Mouse (Mus musculus) CH12.LX (cell line): ENCODE data around the gene 4930564D02Rik. TPM values are rescaled to one million over a fixed set of nuclear protein-coding genes. Genes with fewer than 3 reads are reported as not detected.
A peak's percentile ranks its signal among the peaks of the same experiment; 100 is the strongest.

Experiments
- DNase-seq: peaks from one replicate; pipeline ENCODE4 v3.0.0-alpha.2; 2013; ENCODE audit errors: extremely low read depth
- H3K27ac ChIP-seq: 2 replicates; pipeline ENCODE4 v1.5.1; 2012; ENCODE audit warnings: low read depth, mild to moderate bottlenecking, control low read depth, moderate library complexity; ENCODE audit not compliant: insufficient read depth
- H3K27me3 ChIP-seq: replicated peaks from 2 replicates; pipeline ENCODE3; 2012; ENCODE audit warnings: inconsistent platforms
- H3K36me3 ChIP-seq, 2 experiments: replicated peaks in 1 of 2; 2 replicates each; pipeline versions ENCODE3 to v1.6.1; 2012; ENCODE audit warnings: inconsistent platforms in 1 of 2, low read length in 1 of 2, mild to moderate bottlenecking in 1 of 2, mixed read lengths in 1 of 2, moderate library complexity in 1 of 2; ENCODE audit not compliant: control insufficient read depth in 1 of 2, insufficient read depth in 1 of 2
- H3K4me1 ChIP-seq, 2 experiments: 2 replicates each; pipeline ENCODE4 v1.6.1; 2012; ENCODE audit warnings: inconsistent platforms in 1 of 2, moderate library complexity in 1 of 2; ENCODE audit not compliant: insufficient read depth in 2 of 2, control insufficient read depth in 1 of 2
- H3K4me2 ChIP-seq: 2 replicates; pipeline ENCODE4 v1.6.1; 2012; ENCODE audit warnings: low read depth, mild to moderate bottlenecking, control low read depth; ENCODE audit not compliant: poor library complexity, insufficient read depth, severe bottlenecking
- H3K4me3 ChIP-seq, 3 experiments: fragments of 150-350 bp in 1 of 3; sonication (generic) in 1 of 3; replicated peaks in 1 of 3; 2 replicates each; pipeline versions ENCODE3 to v1.5.1; 2011 to 2012; ENCODE audit warnings: low read depth in 2 of 3, low read length in 2 of 3, mild to moderate bottlenecking in 2 of 3, moderate library complexity in 2 of 3, control low read depth in 1 of 3, improper control_type of control experiment in 1 of 3, inconsistent platforms in 1 of 3, mixed read lengths in 1 of 3; ENCODE audit not compliant: poor library complexity in 1 of 3
- H3K79me2 ChIP-seq: replicated peaks from 2 replicates; pipeline ENCODE4 v1.6.1; 2012; ENCODE audit warnings: mild to moderate bottlenecking, moderate library complexity; ENCODE audit not compliant: control insufficient read depth, poor library complexity, insufficient read depth, severe bottlenecking; ENCODE audit errors: extremely low read depth
- H3K9ac ChIP-seq: 2 replicates; pipeline ENCODE4 v1.6.1; 2012; ENCODE audit warnings: low read depth, mild to moderate bottlenecking, control low read depth, moderate library complexity; ENCODE audit not compliant: insufficient read depth
- H3K9me3 ChIP-seq: replicated peaks from 2 replicates; pipeline ENCODE3; 2012; ENCODE audit warnings: low read length, inconsistent platforms, mixed read lengths
- BHLHE40 ChIP-seq: IDR thresholded peaks from 2 replicates; pipeline ENCODE4 v1.6.1; 2011; ENCODE audit warnings: mild to moderate bottlenecking, low read depth, low read length, improper control_type of control experiment
- CHD1 ChIP-seq: IDR thresholded peaks from 2 replicates; pipeline ENCODE4 v1.6.1; 2012; ENCODE audit warnings: low read depth, low read length, improper control_type of control experiment, inconsistent platforms
- CTCF ChIP-seq, 2 experiments: IDR thresholded peaks in 1 of 2; conservative IDR thresholded peaks in 1 of 2; 2 replicates each; pipeline ENCODE4 v1.5.1; 2011 to 2012; ENCODE audit warnings: low read depth in 2 of 2, low read length in 2 of 2, improper control_type of control experiment in 1 of 2, inconsistent platforms in 1 of 2, mild to moderate bottlenecking in 1 of 2, moderate library complexity in 1 of 2
- E2F4 ChIP-seq: IDR thresholded peaks from 2 replicates; pipeline ENCODE4 v1.6.1; 2011; ENCODE audit warnings: low read depth, low read length, improper control_type of control experiment; ENCODE audit not compliant: insufficient replicate concordance
- ELF1 ChIP-seq: IDR thresholded peaks from 2 replicates; pipeline ENCODE4 v1.6.1; 2014; ENCODE audit warnings: low read depth, mild to moderate bottlenecking, inconsistent platforms, low read length, improper control_type of control experiment
- EP300 ChIP-seq: IDR thresholded peaks from 2 replicates; pipeline ENCODE4 v1.6.1; 2011; ENCODE audit warnings: low read length, improper control_type of control experiment
- ETS1 ChIP-seq: conservative IDR thresholded peaks from 2 replicates; pipeline ENCODE4 v1.6.1; 2012; ENCODE audit warnings: low read depth, mild to moderate bottlenecking, inconsistent platforms, low read length, improper control_type of control experiment, moderate library complexity
- GABPA ChIP-seq: IDR thresholded peaks from 2 replicates; pipeline ENCODE4 v1.6.1; 2012; ENCODE audit warnings: low read depth, low read length, improper control_type of control experiment, inconsistent platforms; ENCODE audit not compliant: insufficient replicate concordance
- IRF4 ChIP-seq: IDR thresholded peaks from 2 replicates; pipeline ENCODE4 v1.6.1; 2014; ENCODE audit warnings: low read depth, mild to moderate bottlenecking, inconsistent platforms, low read length, improper control_type of control experiment
- JUN ChIP-seq: IDR thresholded peaks from 2 replicates; pipeline ENCODE4 v1.6.1; 2011; ENCODE audit warnings: low read depth, mild to moderate bottlenecking, low read length, improper control_type of control experiment, moderate library complexity; ENCODE audit not compliant: insufficient read depth
- JUND ChIP-seq: conservative IDR thresholded peaks from 2 replicates; pipeline ENCODE4 v1.6.1; 2011; ENCODE audit warnings: low read depth, low read length, improper control_type of control experiment
- KAT2A ChIP-seq: IDR thresholded peaks from 2 replicates; pipeline ENCODE4 v1.6.1; 2012; ENCODE audit warnings: low read length, improper control_type of control experiment, inconsistent platforms; ENCODE audit not compliant: insufficient replicate concordance
- MAFK ChIP-seq: IDR thresholded peaks from 2 replicates; pipeline ENCODE4 v1.6.1; 2011; ENCODE audit warnings: low read length, improper control_type of control experiment; ENCODE audit not compliant: insufficient replicate concordance
- MAX ChIP-seq: IDR thresholded peaks from 2 replicates; pipeline ENCODE4 v1.6.1; 2011; ENCODE audit warnings: low read length, improper control_type of control experiment
- MAZ ChIP-seq: IDR thresholded peaks from 2 replicates; pipeline ENCODE4 v1.6.1; 2012; ENCODE audit warnings: low read depth, mild to moderate bottlenecking, inconsistent platforms, low read length, improper control_type of control experiment, moderate library complexity
- MEF2A ChIP-seq: IDR thresholded peaks from 2 replicates; pipeline ENCODE4 v1.6.1; 2014; ENCODE audit warnings: low read depth, mild to moderate bottlenecking, inconsistent platforms, low read length, improper control_type of control experiment, borderline replicate concordance
- MXI1 ChIP-seq: IDR thresholded peaks from 2 replicates; pipeline ENCODE4 v1.6.1; 2011; ENCODE audit warnings: mild to moderate bottlenecking, low read depth, low read length, improper control_type of control experiment
- NELFE ChIP-seq: IDR thresholded peaks from 2 replicates; pipeline ENCODE4 v1.6.1; 2011; ENCODE audit warnings: low read depth, low read length, improper control_type of control experiment
- NRF1 ChIP-seq: IDR thresholded peaks from 2 replicates; pipeline ENCODE4 v1.6.1; 2014; ENCODE audit warnings: low read depth, mild to moderate bottlenecking, inconsistent platforms, low read length, improper control_type of control experiment, moderate library complexity
- PAX5 ChIP-seq: IDR thresholded peaks from 2 replicates; pipeline ENCODE4 v1.6.1; 2012; ENCODE audit warnings: low read length, inconsistent platforms, mixed read lengths
- POLR2A ChIP-seq: IDR thresholded peaks from 2 replicates; pipeline ENCODE4 v1.6.1; 2011; ENCODE audit warnings: low read depth, mild to moderate bottlenecking, improper control_type of control experiment, low read length
- POLR2AphosphoS2 ChIP-seq: IDR thresholded peaks from 2 replicates; pipeline ENCODE4 v1.6.1; 2011; ENCODE audit warnings: low read depth, low read length, improper control_type of control experiment
- RAD21 ChIP-seq: IDR thresholded peaks from 2 replicates; pipeline ENCODE4 v1.6.1; 2011; ENCODE audit warnings: low read depth, mild to moderate bottlenecking, low read length, improper control_type of control experiment, moderate library complexity
- RCOR1 ChIP-seq: conservative IDR thresholded peaks from 2 replicates; pipeline ENCODE4 v1.6.1; 2012; ENCODE audit warnings: low read depth, mild to moderate bottlenecking, inconsistent platforms, low read length, improper control_type of control experiment
- SMC3 ChIP-seq: IDR thresholded peaks from 2 replicates; pipeline ENCODE4 v1.6.1; 2011; ENCODE audit warnings: low read depth, low read length, improper control_type of control experiment
- TBP ChIP-seq: conservative IDR thresholded peaks from 2 replicates; pipeline ENCODE4 v1.6.1; 2011; ENCODE audit warnings: low read depth, low read length, improper control_type of control experiment
- TCF12 ChIP-seq: IDR thresholded peaks from 2 replicates; pipeline ENCODE4 v1.6.1; 2014; ENCODE audit warnings: low read depth, mild to moderate bottlenecking, inconsistent platforms, low read length, improper control_type of control experiment
- UBTF ChIP-seq: IDR thresholded peaks from 2 replicates; pipeline ENCODE4 v1.6.1; 2012; ENCODE audit warnings: low read depth, mild to moderate bottlenecking, inconsistent platforms, low read length, improper control_type of control experiment, moderate library complexity
- USF1 ChIP-seq: IDR thresholded peaks from 2 replicates; pipeline ENCODE4 v1.6.1; 2014; ENCODE audit warnings: low read depth, mild to moderate bottlenecking, inconsistent platforms, low read length, improper control_type of control experiment
- USF2 ChIP-seq: conservative IDR thresholded peaks from 2 replicates; pipeline ENCODE4 v1.6.1; 2011; ENCODE audit warnings: low read depth, low read length, improper control_type of control experiment
- ZMIZ1 ChIP-seq: IDR thresholded peaks from 2 replicates; pipeline ENCODE4 v1.6.1; 2012; ENCODE audit warnings: low read depth, mild to moderate bottlenecking, inconsistent platforms, low read length, improper control_type of control experiment
- ZNF384 ChIP-seq: IDR thresholded peaks from 2 replicates; pipeline ENCODE4 v1.6.1; 2012; ENCODE audit warnings: low read depth, low read length, improper control_type of control experiment, inconsistent platforms
- dilution Hi-C: fragments of 300-500 bp; cut with MboI; formaldehyde crosslinking; loops from 2 replicates; pipeline ENCODE4 v1.14.3; 2020; ENCODE audit warnings: low sequenced_read_pairs; ENCODE audit not compliant: extremely low pct_unique_long_range_greater_than_20kb, extremely low pct_ligation_motif_present
- in situ Hi-C: fragments of 300-500 bp; cut with MboI; formaldehyde crosslinking; loops from 3 replicates; pipeline ENCODE4 v1.14.3; 2019; ENCODE audit warnings: low sequenced_read_pairs, low pct_ligation_motif_present, low pct_unique_long_range_greater_than_20kb, mixed read lengths
- polyA plus RNA-seq: library from polyadenylated mRNA; unstranded; fragments of >175 nt; gene quantifications from 2 replicates; pipeline ENCODE4 v1.2.1, GENCODE M21; 2012; ENCODE audit warnings: low read depth; ENCODE audit not compliant: insufficient read length
- total RNA-seq, 2 experiments: library from RNA; depleted of rRNA; stranded (reverse); fragments of 300-350 nt in 1 of 2; fragments of >200 nt in 1 of 2; gene quantifications; 2 replicates each; pipeline ENCODE4 v1.2.3; 2012 to 2014

4930564D02Rik gene
- total and polyA plus RNA-seq, 3 experiments: not detected

GRCm38 (mm10) chr3:105059911-105060310, 6.7 kb upstream of the 4930564D02Rik start:
- Histone ChIP-seq H3K4me1 (peaks cover 0 to 21% of the 10 kb centered on the region in 2 experiments; a peak in 2 of 4 replicates), H3K9me3 (no peaks in the 10 kb centered on the region), H3K27ac (no peak overlapping the region), H3K4me3 (no peak overlapping the region), H3K79me2 (no peaks in the 10 kb centered on the region), H3K4me2 (no peak overlapping the region; the same call in 1 of the 2 replicates), H3K27me3 (no peaks in the 10 kb centered on the region), H3K36me3 (no peaks in the 10 kb centered on the region), H3K9ac (no peak overlapping the region)
- in situ Hi-C loops (loop anchor here (10.0 kb wide), 1 partner anchor 275 kb away; the partner anchor contains the start of genes Fam19a3, Ppm1j and Rhoc), dilution Hi-C loops (no loop called here)
- TF ChIP-seq TBP (no peak), SMC3 (no peak), PAX5 (no peak), ETS1 (peak; percentile 64), TCF12 (no peak), CHD1 (no peak), NELFE (no peak), POLR2A (no peak), RCOR1 (no peak), CTCF (conservative IDR thresholded peaks at IDR 0.05 in 1 of 2, IDR thresholded peaks at IDR 0.05 in 1 of 2; ENCODE audit: low read depth in 2 of 2, low read length in 2 of 2) (no peak), USF2 (no peak), JUND (peak; percentile 96), POLR2AphosphoS2 (no peak), KAT2A (no peak), ZNF384 (no peak), MXI1 (no peak), MAX (no peak), MEF2A (peak; percentile 43; the same call in 1 of the 2 replicates), USF1 (no peak), RAD21 (no peak), GABPA (no peak), MAFK (no peak), EP300 (peak; percentile 75), MAZ (no peak), IRF4 (peak; percentile 41; the same call in 1 of the 2 replicates), ZMIZ1 (no peak), E2F4 (no peak), UBTF (no peak), BHLHE40 (peak; percentile 40; the same call in 1 of the 2 replicates), NRF1 (no peak), ELF1 (no peak), JUN (peak; percentile 86)
- peak; percentile 48 for DNase-seq
